Mouse (Mus musculus) lung, postnatal 10 days (tissue): ENCODE results near the gene Rapgef3.
A peak's percentile ranks its signal among the peaks of the same experiment; 100 is the strongest.

Experiments
- DNase-seq: peaks from one replicate; pipeline ENCODE4 v3.0.0; 2021

Gene Rapgef3

GRCm38 (mm10) chr15:97767280-97768186 lies at the start of gene Rapgef3:
TSS of gene Rapgef3 (minus strand) at chr15:97767972.
- DNase-seq = peak; percentile 94

GRCm38 (mm10) chr15:97816199-97816994 lies 48.6 kb upstream of the Rapgef3 start:
- no peak for DNase-seq

- DNase-seq = no peak
Measured at GRCm38 (mm10) chr15:97815254-97815653, 47.5 kb upstream of the Rapgef3 start.

GRCm38 (mm10) chr15:97814703-97815102 lies 46.9 kb upstream of the Rapgef3 start:
- no peak for DNase-seq

- DNase-seq = peak; percentile 74
Measured at GRCm38 (mm10) chr15:97813452-97814204, 45.9 kb upstream of the Rapgef3 start.

GRCm38 (mm10) chr15:97812875-97813274 lies 45.1 kb upstream of the Rapgef3 start:
- no peak for DNase-seq

- peak; percentile 65 for DNase-seq
Measured at GRCm38 (mm10) chr15:97812126-97812525, 44.4 kb upstream of the Rapgef3 start.

GRCm38 (mm10) chr15:97811307-97811706 lies 43.5 kb upstream of the Rapgef3 start:
- DNase-seq = no peak

- no peak for DNase-seq
Measured at GRCm38 (mm10) chr15:97810399-97810798, 42.6 kb upstream of the Rapgef3 start.

GRCm38 (mm10) chr15:97809942-97810341 lies 42.2 kb upstream of the Rapgef3 start:
- DNase-seq = peak; percentile 61

GRCm38 (mm10) chr15:97809206-97809605 lies 41.4 kb upstream of the Rapgef3 start:
- DNase-seq = no peak

GRCm38 (mm10) chr15:97808532-97808931 lies 40.8 kb upstream of the Rapgef3 start:
- DNase-seq = no peak

GRCm38 (mm10) chr15:97807867-97808266 lies 40.1 kb upstream of the Rapgef3 start:
- DNase-seq = no peak

GRCm38 (mm10) chr15:97802575-97802974 lies 34.8 kb upstream of the Rapgef3 start:
- no peak for DNase-seq

- no peak for DNase-seq
Measured at GRCm38 (mm10) chr15:97801811-97802210, 34.0 kb upstream of the Rapgef3 start.

- no peak for DNase-seq
Measured at GRCm38 (mm10) chr15:97800853-97801252, 33.1 kb upstream of the Rapgef3 start.

GRCm38 (mm10) chr15:97799446-97799845 lies 31.7 kb upstream of the Rapgef3 start:
- DNase-seq = no peak

- DNase-seq = no peak
Measured at GRCm38 (mm10) chr15:97798134-97798533, 30.4 kb upstream of the Rapgef3 start.

- DNase-seq = no peak
Measured at GRCm38 (mm10) chr15:97796674-97797310, 29.0 kb upstream of the Rapgef3 start.

GRCm38 (mm10) chr15:97795559-97796235 lies 27.9 kb upstream of the Rapgef3 start:
- no peak for DNase-seq

- no peak for DNase-seq
Measured at GRCm38 (mm10) chr15:97794268-97794667, 26.5 kb upstream of the Rapgef3 start.
